ENCODE assay signal across 23 mouse cellular contexts in the genomic region with DNA sequence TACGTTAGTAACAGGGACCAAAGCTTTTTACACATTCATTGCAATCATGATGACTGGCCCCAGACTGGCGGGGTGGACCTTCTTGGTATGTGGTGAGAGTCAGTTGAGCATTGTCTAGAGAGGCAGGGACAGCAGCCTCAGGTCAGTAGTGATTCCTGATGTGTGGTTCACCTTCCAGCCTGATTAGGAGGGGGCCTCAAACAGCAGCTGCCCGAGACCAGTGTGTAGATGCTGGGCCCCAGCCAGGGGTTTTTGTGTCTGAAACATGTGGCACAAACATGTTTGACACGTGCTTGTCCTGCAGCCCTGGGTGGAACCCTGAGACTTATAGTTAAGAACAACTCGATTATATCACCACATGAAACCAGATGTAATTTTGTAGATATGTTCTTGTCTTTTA. TPM values are rescaled to one million over a fixed set of nuclear protein-coding genes. Genes with fewer than 3 reads are reported as not detected.
DNase-seq lines count a peak whose midpoint lies in the region; ATAC-seq and TF ChIP-seq lines count a peak whose summit lies in the region.
"Had no signal": no experiment of that assay in that cellular context is flagged by ENCODE, and none has a peak within 500 bp of the region (broad histone marks: within the 10 kb centered on the region; RNA-seq: fewer than 3 reads in every experiment).

No protein-coding gene starts in this region.

- no peak for TF ChIP-seq POLR2A in kidney, adult 2 months (IDR thresholded peaks at IDR 0.05; ENCODE audit: low read depth, low read length)
- no peak for TF ChIP-seq POLR2A in limb, embryonic 14.5 days (IDR thresholded peaks at IDR 0.05; ENCODE audit: borderline replicate concordance, extremely low read depth, insufficient read depth, insufficient read length)

- H3K27me3 ChIP-seq in kidney, adult 2 months (replicated peaks; ENCODE audit: control insufficient read depth, insufficient read depth, low read length) = no peaks in the 10 kb centered on the region
- no peaks in the 10 kb centered on the region for H3K27me3 ChIP-seq in limb, embryonic 14.5 days (ENCODE audit: control insufficient read depth, insufficient read depth, low read length)
- H3K27me3 ChIP-seq in limb, embryonic 10.5 days (ENCODE audit: low read depth, poor library complexity, severe bottlenecking) = no peaks in the 10 kb centered on the region
- H3K27me3 ChIP-seq in neural tube, embryonic 14.5 days (ENCODE audit: control insufficient read depth, insufficient read depth, low read length) = no peaks in the 10 kb centered on the region
- H3K27me3 ChIP-seq: embryonic facial prominence, embryonic 13.5 days; heart, embryonic 15.5 days had no signal

- intact Hi-C loops in gastrocnemius, postnatal 14 days (cut with DNase I; ENCODE audit: low total_unique reads) = no loop called here

- 55% methylated on average over 5 of the region's 5 CpGs for whole genome bisulfite sequencing in kidney, adult 2 months
- WGBS in limb, embryonic 14.5 days = 44% methylated on average over 5 of the region's 5 CpGs
- 85% methylated on average over 5 of the region's 5 CpGs for WGBS in limb, embryonic 10.5 days
- 63% methylated on average over 5 of the region's 5 CpGs for WGBS in neural tube, embryonic 14.5 days

- peak overlapping the region; percentile 1; the same call in 1 of the 2 replicates for H3K27ac ChIP-seq in kidney, adult 2 months (ENCODE audit: insufficient read depth, low read depth, low read length)
- no peak overlapping the region for H3K27ac ChIP-seq in limb, embryonic 14.5 days (replicated peaks; ENCODE audit: low read depth, low read length)
- H3K27ac ChIP-seq in limb, embryonic 10.5 days = no peak overlapping the region
- H3K27ac ChIP-seq in neural tube, embryonic 14.5 days (ENCODE audit: low read depth, low read length) = peak overlapping the region; percentile 25; the same call in 1 of the 2 replicates
- H3K27ac ChIP-seq: embryonic facial prominence, embryonic 13.5 days; heart, embryonic 15.5 days; macrophage; midbrain, embryonic 10.5 days; stomach, postnatal 0 days had no signal

- no peak overlapping the region for H3K4me3 ChIP-seq in kidney, adult 2 months (ENCODE audit: insufficient read depth, low read depth, low read length)
- H3K4me3 ChIP-seq in limb, embryonic 14.5 days (replicated peaks; ENCODE audit: low read length) = no peak overlapping the region
- H3K4me3 ChIP-seq in limb, embryonic 10.5 days = no peak overlapping the region
- no peak overlapping the region for H3K4me3 ChIP-seq in neural tube, embryonic 14.5 days (ENCODE audit: low read depth, low read length)
- H3K4me3 ChIP-seq: embryonic facial prominence, embryonic 13.5 days; heart, embryonic 15.5 days; midbrain, embryonic 10.5 days; myocyte had no signal

- no peak for ATAC-seq in limb, embryonic 14.5 days (ENCODE audit: low FRiP score, low read depth)
- 0 out of 2 replicates have a peak, but pooled peaks have one; percentile 25 for ATAC-seq in neural tube, embryonic 14.5 days (ENCODE audit: low read depth)
- no peak for ATAC-seq in cerebellum, adult (ENCODE audit: insufficient number of reproducible peaks, low FRiP score, low TSS enrichment)
- ATAC-seq: liver, postnatal 0 days; lung, postnatal 0 days; midbrain, embryonic 16.5 days had no signal

- no peaks in the 10 kb centered on the region for H3K4me1 ChIP-seq in kidney, adult 2 months (ENCODE audit: control insufficient read depth, insufficient read depth, low read length)
- 0 out of 2 replicates have a peak, but pooled peaks cover 4% of the 10 kb centered on the region for H3K4me1 ChIP-seq in limb, embryonic 14.5 days (ENCODE audit: control insufficient read depth, insufficient read depth, low read length)
- no peaks in the 10 kb centered on the region for H3K4me1 ChIP-seq in limb, embryonic 10.5 days
- no peaks in the 10 kb centered on the region for H3K4me1 ChIP-seq in neural tube, embryonic 14.5 days (ENCODE audit: control insufficient read depth, insufficient read depth, low read length)
- H3K4me1 ChIP-seq: midbrain, embryonic 10.5 days had no signal

- peak; percentile 11 for DNase-seq in gastrocnemius, postnatal 14 days
- DNase-seq in gastrocnemius, postnatal 10 days = no peak
- peak; percentile 17 for DNase-seq in kidney, adult 2 months
- no peak for DNase-seq in kidney, adult 18-20 months
- peak; percentile 25 for DNase-seq in limb, embryonic 14.5 days (ENCODE audit: low spot score)
- DNase-seq in limb, embryonic 10.5 days (ENCODE audit: low spot score) = no peak
- DNase-seq: adrenal gland, adult 2 months; cerebellum, adult 2 months; cerebellum, postnatal 25 days; gastrocnemius, postnatal 25 days; heart, postnatal 36 days had no signal

- H3K36me3 ChIP-seq in kidney, adult 2 months (ENCODE audit: control insufficient read depth, insufficient read depth, low read length) = no peaks in the 10 kb centered on the region
- 0 out of 2 replicates have a peak, but pooled peaks cover 4% of the 10 kb centered on the region for H3K36me3 ChIP-seq in limb, embryonic 14.5 days (ENCODE audit: control insufficient read depth, insufficient read depth, low read length)
- H3K36me3 ChIP-seq in limb, embryonic 10.5 days = no peaks in the 10 kb centered on the region
- no peaks in the 10 kb centered on the region for H3K36me3 ChIP-seq in neural tube, embryonic 14.5 days (ENCODE audit: control insufficient read depth, insufficient read depth, low read length)
- H3K36me3 ChIP-seq: heart, embryonic 15.5 days; midbrain, embryonic 10.5 days had no signal

- H3K4me2 ChIP-seq in limb, embryonic 14.5 days (replicated peaks; ENCODE audit: low read depth, low read length, severe bottlenecking) = no peak overlapping the region
- no peak overlapping the region for H3K4me2 ChIP-seq in neural tube, embryonic 14.5 days (ENCODE audit: low read depth, low read length)
- H3K4me2 ChIP-seq: embryonic facial prominence, embryonic 13.5 days; heart, embryonic 15.5 days; liver, embryonic 11.5 days had no signal

- H3K9me3 ChIP-seq in limb, embryonic 14.5 days (ENCODE audit: control insufficient read depth, low read length) = 0 out of 2 replicates have a peak, but pooled peaks cover 2% of the 10 kb centered on the region
- H3K9me3 ChIP-seq in limb, embryonic 10.5 days (replicated peaks) = no peaks in the 10 kb centered on the region
- no peaks in the 10 kb centered on the region for H3K9me3 ChIP-seq in neural tube, embryonic 14.5 days (ENCODE audit: control insufficient read depth, low read length)
- H3K9me3 ChIP-seq: heart, embryonic 15.5 days had no signal

- no peak for TF ChIP-seq CTCF in kidney, adult 2 months (conservative IDR thresholded peaks at IDR 0.05; ENCODE audit: insufficient read depth, insufficient read length, low read depth, low read length)

- no peak overlapping the region for H3K9ac ChIP-seq in limb, embryonic 14.5 days (ENCODE audit: low read depth, low read length, severe bottlenecking)
- no peak overlapping the region for H3K9ac ChIP-seq in neural tube, embryonic 14.5 days (replicated peaks; ENCODE audit: low read depth, low read length)
- H3K9ac ChIP-seq: embryonic facial prominence, embryonic 13.5 days; heart, embryonic 15.5 days; liver, postnatal 0 days had no signal

RNA-seq across cellular contexts. Expression of a gene that starts 34.5 kb away (rescaled TPM):
- 10 to 100 TPM; 12.1 to 12.5 TPM for total RNA-seq in gastrocnemius, postnatal 14 days (2021)
- total RNA-seq in gastrocnemius, postnatal 10 days (2021) = 10 to 100 TPM; 14.2 to 15.8 TPM
- polyA plus RNA-seq in kidney, adult 2 months (2012; rRNA removed) = 19.3 and 25.5 TPM in 2 replicates
- polyA plus RNA-seq in limb, embryonic 14.5 days (2012; rRNA removed) = 17.2 and 19.1 TPM in 2 replicates
- 39.8 and 42.1 TPM in 2 replicates for polyA plus RNA-seq in limb, embryonic 14.5 days (2014; fragmentation: Nextera tagmentation; extraction: Ambion mirVana)
- polyA plus RNA-seq in limb, embryonic 10.5 days (2016; fragmentation: Nextera tagmentation; extraction: Ambion mirVana) = 34.7 and 35.4 TPM in 2 replicates
- polyA plus RNA-seq in neural tube, embryonic 14.5 days (2014; fragmentation: Nextera tagmentation; extraction: Ambion mirVana) = 112 and 132 TPM in 2 replicates

RNA-seq across cellular contexts. Expression of a gene that starts 40.4 kb away (rescaled TPM):
- total RNA-seq in gastrocnemius, postnatal 14 days (2021) = 10 to 100 TPM; 48.2 to 59.3 TPM
- 10 to 100 TPM; 45.4 to 49.9 TPM for total RNA-seq in gastrocnemius, postnatal 10 days (2021)
- 16.3 and 24.7 TPM in 2 replicates for polyA plus RNA-seq in kidney, adult 2 months (2012; rRNA removed)
- 18.0 and 35.7 TPM in 2 replicates for polyA plus RNA-seq in limb, embryonic 14.5 days (2012; rRNA removed)
- polyA plus RNA-seq in limb, embryonic 14.5 days (2014; fragmentation: Nextera tagmentation; extraction: Ambion mirVana) = 41.8 and 44.4 TPM in 2 replicates
- polyA plus RNA-seq in limb, embryonic 10.5 days (2016; fragmentation: Nextera tagmentation; extraction: Ambion mirVana) = 24.0 and 30.7 TPM in 2 replicates
- polyA plus RNA-seq in neural tube, embryonic 14.5 days (2014; fragmentation: Nextera tagmentation; extraction: Ambion mirVana) = 77.1 and 80.4 TPM in 2 replicates

Comparison
In these comparisons a context has a peak if more than half of its experiments do, and no peak if none do; other contexts are left out.
1. DNase-seq: peak in gastrocnemius, postnatal 14 days (single experiment), kidney, adult 2 months (single experiment) and limb, embryonic 14.5 days (single experiment); none in gastrocnemius, postnatal 10 days (single experiment), kidney, adult 18-20 months (single experiment) and limb, embryonic 10.5 days (single experiment).
2. H3K27ac ChIP-seq: peak in kidney, adult 2 months (single experiment) and neural tube, embryonic 14.5 days (single experiment); none in limb, embryonic 14.5 days (single experiment) and limb, embryonic 10.5 days (single experiment).